Mouse (Mus musculus) erythroblast, embryonic 14.5 days (primary cell): ENCODE measurements around the gene Rras. TPM values are rescaled to one million over a fixed set of nuclear protein-coding genes. Genes with fewer than 3 reads are reported as not detected.

Source experiments
- H3K27me3 ChIP-seq: 2 replicates; pipeline ENCODE4 v1.6.1; 2012; ENCODE audit warnings: inconsistent platforms; ENCODE audit not compliant: control insufficient read depth
- H3K36me3 ChIP-seq: 2 replicates; pipeline ENCODE4 v1.6.1; 2012; ENCODE audit warnings: mild to moderate bottlenecking, inconsistent platforms; ENCODE audit not compliant: control insufficient read depth
- H3K4me1 ChIP-seq: 2 replicates; pipeline ENCODE4 v1.6.1; 2012; ENCODE audit warnings: inconsistent platforms; ENCODE audit not compliant: control insufficient read depth
- H3K4me3 ChIP-seq: replicated peaks from 2 replicates; pipeline ENCODE3; 2012; ENCODE audit warnings: moderate library complexity, mild to moderate bottlenecking, inconsistent platforms
- H3K9me3 ChIP-seq: 2 replicates; pipeline ENCODE4 v1.6.1; 2012; ENCODE audit warnings: low read length, inconsistent platforms, mixed read lengths; ENCODE audit not compliant: control insufficient read depth
- GATA1 ChIP-seq: IDR thresholded peaks from 2 replicates; pipeline ENCODE4 v1.6.1; 2012; ENCODE audit warnings: low read length, inconsistent platforms, mixed read lengths
- TAL1 ChIP-seq: IDR thresholded peaks from 3 replicates; pipeline ENCODE4 v1.6.1; 2012; ENCODE audit warnings: low read length, inconsistent platforms, mixed read lengths
- polyA plus RNA-seq: library from polyadenylated mRNA; stranded (reverse); fragments of >175 nt; gene quantifications from 2 replicates; pipeline ENCODE4 v1.2.3, GENCODE M21; 2012

Gene Rras
- polyA plus RNA-seq, 1 experiment, result 0.53 TPM

DNA sequence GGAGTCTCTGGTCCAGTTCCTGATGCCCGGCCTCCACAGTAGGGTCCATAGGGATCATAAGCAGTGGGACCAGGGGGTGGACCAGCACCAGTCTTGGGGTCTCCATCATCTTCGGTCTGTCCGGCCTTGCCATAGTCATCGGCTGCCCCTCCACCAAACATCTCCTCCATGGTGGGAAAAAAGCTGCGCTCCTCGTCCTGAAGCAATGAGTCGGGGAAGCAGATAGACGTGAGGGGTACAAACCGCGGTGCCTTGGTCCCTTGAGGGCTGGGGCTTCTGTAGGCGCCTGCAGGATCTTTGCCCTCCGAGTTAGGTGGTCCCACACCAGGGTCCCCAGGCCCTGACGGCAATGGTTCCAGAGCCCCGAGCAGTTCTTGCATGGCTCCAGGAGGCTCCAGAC lies 29.7 kb downstream of the Rras start:
- Histone ChIP-seq H3K4me3 (no peak overlapping the region), H3K36me3 (peaks cover 73% of the 10 kb centered on the region), H3K9me3 (no peaks in the 10 kb centered on the region), H3K4me1 (peaks cover 18% of the 10 kb centered on the region), H3K27me3 (no peaks in the 10 kb centered on the region)
- no peak for TF ChIP-seq TAL1
- no peak for TF ChIP-seq GATA1

GRCm38 (mm10) chr7:45048001-45048890 lies 30.5 kb downstream of the Rras start:
- Histone ChIP-seq H3K4me1 (peaks cover 23% of the 10 kb centered on the region), H3K27me3 (no peaks in the 10 kb centered on the region), H3K9me3 (no peaks in the 10 kb centered on the region), H3K36me3 (peaks cover 66% of the 10 kb centered on the region), H3K4me3 (no peak overlapping the region)
- no peak for TF ChIP-seq GATA1
- TF ChIP-seq TAL1, result no peak

- Histone ChIP-seq H3K36me3 (peaks cover 57% of the 10 kb centered on the region), H3K27me3 (no peaks in the 10 kb centered on the region), H3K9me3 (no peaks in the 10 kb centered on the region), H3K4me1 (peaks cover 31% of the 10 kb centered on the region), H3K4me3 (no peak overlapping the region)
- TF ChIP-seq GATA1, result no peak
- no peak for TF ChIP-seq TAL1
Measured at GRCm38 (mm10) chr7:45048923-45049657, 31.3 kb downstream of the Rras start.

DNA sequence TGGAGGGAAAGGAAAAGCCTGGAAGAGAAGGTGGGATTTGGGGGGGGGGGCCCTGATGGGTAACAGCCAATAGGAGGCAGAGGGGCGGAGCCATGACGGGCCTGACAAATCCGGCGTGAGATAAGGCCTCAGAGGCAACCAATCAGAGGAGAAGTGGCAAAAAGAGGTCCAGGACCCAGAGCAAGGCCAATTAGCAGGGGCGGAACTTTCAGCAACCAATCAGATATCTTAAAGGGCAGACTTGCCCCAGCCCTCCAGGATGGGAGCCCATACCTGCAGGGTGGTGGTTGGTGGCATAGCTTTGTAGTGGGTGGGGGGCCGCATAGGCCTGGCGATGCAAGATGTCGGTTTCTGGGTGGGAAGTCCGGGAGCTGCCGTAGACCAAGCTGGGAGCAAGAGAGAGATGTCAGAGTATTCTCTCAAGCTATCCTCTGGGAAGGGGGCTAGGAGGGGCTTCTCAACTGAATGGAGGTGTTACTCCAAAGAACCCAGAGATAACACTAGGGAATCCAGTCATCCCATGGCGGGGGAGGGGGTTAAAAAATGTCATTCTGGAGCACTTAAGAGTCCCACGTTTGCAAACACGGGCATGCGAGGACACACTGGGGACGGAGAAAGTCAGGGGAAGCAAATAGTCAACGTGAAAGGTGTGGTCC lies 33.3 kb downstream of the Rras start:
- H3K4me3 ChIP-seq, result peak overlapping the region; percentile 74
- H3K27me3 ChIP-seq, result no peaks in the 10 kb centered on the region
- peaks cover 38% of the 10 kb centered on the region for H3K4me1 ChIP-seq
- peaks cover 43% of the 10 kb centered on the region for H3K36me3 ChIP-seq
- no peaks in the 10 kb centered on the region for H3K9me3 ChIP-seq
- TF ChIP-seq GATA1 (no peak), TAL1 (no peak)

GRCm38 (mm10) chr7:45051601-45051974 lies 33.8 kb downstream of the Rras start:
- Histone ChIP-seq H3K36me3 (peaks cover 38% of the 10 kb centered on the region), H3K9me3 (no peaks in the 10 kb centered on the region), H3K4me3 (peak overlapping the region; percentile 74), H3K4me1 (peaks cover 40% of the 10 kb centered on the region), H3K27me3 (no peaks in the 10 kb centered on the region)
- TF ChIP-seq TAL1, result no peak
- TF ChIP-seq GATA1, result no peak

DNA sequence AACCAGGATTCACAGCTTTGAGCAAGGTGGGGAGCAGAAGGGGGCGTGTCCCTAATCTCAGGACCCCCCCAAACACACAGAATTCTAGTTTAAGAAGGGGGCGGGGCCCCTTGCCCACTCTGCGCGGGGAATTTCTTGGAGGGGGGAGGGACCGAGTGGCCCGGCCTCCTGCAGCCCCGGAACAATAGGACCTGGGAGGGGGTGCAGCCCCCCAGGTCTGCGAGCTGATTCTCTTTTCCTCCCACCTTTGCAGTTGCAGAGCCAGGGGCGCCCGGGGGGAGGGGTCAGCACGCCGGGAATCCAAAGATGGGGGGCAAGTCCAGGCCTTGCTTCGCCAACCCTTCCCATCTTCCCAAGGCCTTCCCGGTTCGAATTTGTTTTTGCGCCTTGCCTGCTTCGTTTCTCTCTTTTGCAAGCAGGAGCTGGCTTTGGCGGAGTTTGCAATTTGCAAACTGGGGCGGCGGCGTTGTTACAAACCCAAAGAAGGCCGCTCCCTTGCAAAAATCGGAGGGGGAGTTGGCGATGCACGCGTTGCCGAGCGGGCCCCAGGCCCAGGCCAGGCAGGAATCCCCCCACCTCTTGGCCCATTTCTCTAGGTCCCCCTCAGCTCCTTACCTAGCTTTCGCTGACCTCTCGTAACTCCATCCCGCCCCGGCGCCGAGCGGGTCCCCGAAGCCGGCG lies 34.6 kb downstream of the Rras start:
- no peaks in the 10 kb centered on the region for H3K27me3 ChIP-seq
- peak overlapping the region; percentile 74 for H3K4me3 ChIP-seq
- TF ChIP-seq TAL1 (no peak), GATA1 (no peak)
- no peaks in the 10 kb centered on the region for H3K9me3 ChIP-seq
- H3K36me3 ChIP-seq, result peaks cover 30% of the 10 kb centered on the region
- H3K4me1 ChIP-seq, result peaks cover 42% of the 10 kb centered on the region

DNA sequence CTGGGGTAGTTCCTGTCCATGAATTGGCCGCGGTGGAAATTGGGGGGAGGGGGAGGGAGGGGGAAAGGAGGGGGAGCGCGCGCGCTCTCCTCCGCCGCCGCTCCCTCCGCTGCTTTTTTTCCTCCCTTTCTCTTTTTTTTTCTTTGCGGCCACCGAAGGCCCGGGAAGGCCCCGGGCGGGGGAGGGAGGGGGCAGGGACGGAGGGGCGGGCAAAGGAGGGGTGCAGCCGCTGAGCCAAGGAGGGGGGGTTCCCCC lies 35.0 kb downstream of the Rras start, which contains the start of gene Prr12:
Prr12 (minus strand) TSS at position 20 of the 255 bp plus-strand sequence.
- TF ChIP-seq TAL1, result no peak
- TF ChIP-seq GATA1, result no peak
- H3K9me3 ChIP-seq, result no peaks in the 10 kb centered on the region
- H3K27me3 ChIP-seq, result no peaks in the 10 kb centered on the region
- peaks cover 26% of the 10 kb centered on the region for H3K36me3 ChIP-seq
- peak within 1 kb of the TSS; percentile 74 for H3K4me3 ChIP-seq
- H3K4me1 ChIP-seq, result peaks cover 42% of the 10 kb centered on the region

DNA sequence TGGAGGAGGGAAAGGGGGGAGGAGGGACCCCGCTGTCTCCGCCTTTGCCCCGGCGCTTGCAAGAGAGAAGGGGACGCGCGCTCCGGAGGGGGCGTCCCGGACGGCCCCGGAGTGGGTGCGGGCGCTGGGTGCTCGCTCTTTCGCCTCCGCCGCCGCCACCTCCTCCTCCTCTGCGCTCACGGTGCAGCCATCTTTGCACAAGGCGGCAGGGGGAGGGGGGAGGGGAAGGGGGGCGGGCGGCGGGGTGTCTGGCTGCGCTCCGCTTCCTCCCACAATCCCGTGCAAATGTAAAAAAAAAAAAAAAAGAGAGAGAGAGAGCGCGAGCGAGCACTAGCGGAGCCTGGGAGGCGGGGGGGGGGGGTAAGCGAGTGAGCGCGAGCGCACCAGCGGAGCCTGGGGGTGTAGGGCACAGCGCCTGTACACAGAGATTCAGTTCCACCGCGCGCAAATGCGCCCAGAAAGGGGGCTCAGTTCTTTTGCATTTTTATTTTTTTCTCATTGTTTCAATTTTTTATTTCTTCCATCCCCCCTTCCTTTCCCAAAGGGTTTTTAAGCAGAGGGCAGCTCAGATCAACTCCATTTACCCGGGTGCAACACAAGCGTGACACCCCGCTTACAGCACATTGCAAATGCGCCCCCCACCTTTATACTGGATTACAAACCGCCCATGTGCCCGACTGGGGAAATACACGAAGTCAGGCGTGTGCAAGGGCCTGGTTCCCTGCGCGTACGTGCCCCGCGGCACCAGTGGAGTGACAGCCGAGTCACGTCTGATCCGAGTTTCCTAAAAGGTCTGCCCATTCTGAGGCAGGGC lies 35.6 kb downstream of the Rras start:
- peaks cover 20% of the 10 kb centered on the region for H3K36me3 ChIP-seq
- H3K27me3 ChIP-seq, result no peaks in the 10 kb centered on the region
- TF ChIP-seq TAL1 (no peak), GATA1 (no peak)
- H3K4me3 ChIP-seq, result peak overlapping the region; percentile 74
- no peaks in the 10 kb centered on the region for H3K9me3 ChIP-seq
- H3K4me1 ChIP-seq, result peaks cover 42% of the 10 kb centered on the region
